10 mouse cellular contexts compared by ENCODE assay signal in the genomic region with DNA sequence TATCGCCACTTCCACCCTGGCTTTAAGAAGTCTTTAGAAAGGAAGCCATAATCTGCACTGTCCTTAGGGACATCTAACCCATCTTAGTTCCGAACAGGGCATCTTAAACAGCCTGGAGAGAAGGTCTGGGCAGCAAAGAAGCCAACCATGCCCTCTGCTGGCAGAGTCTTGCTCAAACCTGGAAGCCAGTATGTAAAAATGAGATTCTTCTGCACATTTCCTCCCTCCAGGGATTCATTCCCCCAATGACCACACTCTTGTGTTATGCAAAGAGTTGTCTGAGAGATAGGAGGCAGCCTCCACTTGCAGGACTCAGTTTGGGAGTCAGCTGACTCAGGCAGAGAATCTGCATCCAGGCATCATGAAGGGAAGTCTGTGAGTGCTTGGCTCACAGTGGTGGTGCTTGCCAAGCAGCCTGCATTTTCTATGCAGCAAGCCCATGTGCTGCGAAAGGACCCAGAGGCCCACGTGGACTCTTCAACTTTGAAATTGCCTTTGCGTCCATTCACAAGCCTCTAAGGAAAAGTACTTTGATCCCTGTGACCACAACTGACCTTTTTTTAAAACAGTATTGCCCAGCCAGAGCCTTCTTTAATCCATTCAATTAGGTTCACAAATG.
DNase-seq lines count a peak whose midpoint lies in the region; ATAC-seq and TF ChIP-seq lines count a peak whose summit lies in the region.
"Had no signal": no experiment of that assay in that cellular context is flagged by ENCODE, and none has a peak within 500 bp of the region (broad histone marks: within the 10 kb centered on the region; RNA-seq: fewer than 3 reads in every experiment).

No protein-coding gene starts in this region.

- ATAC-seq in forebrain, embryonic 13.5 days: no peak

- H3K4me3 ChIP-seq in layer of hippocampus, adult 2 months: no peak overlapping the region
- H3K4me3 ChIP-seq in forebrain, embryonic 13.5 days: no peak overlapping the region
- H3K4me3 ChIP-seq: midbrain, embryonic 12.5 days had no signal

- no peak overlapping the region for H3K9ac ChIP-seq in forebrain, embryonic 13.5 days
- H3K9ac ChIP-seq: midbrain, embryonic 12.5 days had no signal

- no peaks in the 10 kb centered on the region for H3K27me3 ChIP-seq in forebrain, embryonic 13.5 days
- H3K27me3 ChIP-seq: midbrain, embryonic 12.5 days had no signal

- 47% methylated on average over 5 of the region's 5 CpGs for WGBS in forebrain, embryonic 13.5 days

- no peaks in the 10 kb centered on the region for H3K36me3 ChIP-seq in forebrain, embryonic 13.5 days (ENCODE audit: poor library complexity, severe bottlenecking)
- H3K36me3 ChIP-seq: G1E; midbrain, embryonic 12.5 days had no signal

- H3K4me2 ChIP-seq in forebrain, embryonic 13.5 days: no peak overlapping the region
- H3K4me2 ChIP-seq: midbrain, embryonic 12.5 days had no signal

- no peak overlapping the region for H3K27ac ChIP-seq in layer of hippocampus, adult 2 months
- no peak overlapping the region for H3K27ac ChIP-seq in forebrain, embryonic 13.5 days
- H3K27ac ChIP-seq: midbrain, embryonic 12.5 days had no signal

- DNase-seq in gastrocnemius, adult 18-20 months (ENCODE audit: low spot score): peak; percentile 63
- no peak for DNase-seq in gastrocnemius, adult 8-10 months (ENCODE audit: low spot score in 2 of 2)
- peak; percentile 20 to 56 for DNase-seq in urinary bladder, postnatal 36 days (ENCODE audit: low spot score in 2 of 2)
- no peak for DNase-seq in urinary bladder, adult 2 months (ENCODE audit: low spot score)
- DNase-seq in heart, adult 8-10 months (ENCODE audit: low spot score): peak; percentile 78
- DNase-seq in layer of hippocampus, adult 2 months (ENCODE audit: low spot score in 2 of 2): peak in 1 of 2 experiments; percentile 19
- peak; percentile 33 for DNase-seq in right cerebral cortex, adult 18-20 months

- H3K4me1 ChIP-seq in forebrain, embryonic 13.5 days: no peaks in the 10 kb centered on the region
- H3K4me1 ChIP-seq: midbrain, embryonic 12.5 days had no signal

- peak; percentile 79 for TF ChIP-seq CTCF in layer of hippocampus, adult 2 months (conservative IDR thresholded peaks at IDR 0.05)

- H3K9me3 ChIP-seq in forebrain, embryonic 13.5 days (replicated peaks): no peaks in the 10 kb centered on the region
- H3K9me3 ChIP-seq: midbrain, embryonic 12.5 days had no signal

Comparison
In these comparisons a context has a peak if more than half of its experiments do, and no peak if none do; other contexts are left out.
1. DNase-seq: peak in gastrocnemius, adult 18-20 months (single experiment), urinary bladder, postnatal 36 days (2 of 2), heart, adult 8-10 months (single experiment) and right cerebral cortex, adult 18-20 months (single experiment); none in gastrocnemius, adult 8-10 months (0 of 2) and urinary bladder, adult 2 months (single experiment).